Mouse (Mus musculus): ENCODE measurements around the gene Grik1.

DNA sequence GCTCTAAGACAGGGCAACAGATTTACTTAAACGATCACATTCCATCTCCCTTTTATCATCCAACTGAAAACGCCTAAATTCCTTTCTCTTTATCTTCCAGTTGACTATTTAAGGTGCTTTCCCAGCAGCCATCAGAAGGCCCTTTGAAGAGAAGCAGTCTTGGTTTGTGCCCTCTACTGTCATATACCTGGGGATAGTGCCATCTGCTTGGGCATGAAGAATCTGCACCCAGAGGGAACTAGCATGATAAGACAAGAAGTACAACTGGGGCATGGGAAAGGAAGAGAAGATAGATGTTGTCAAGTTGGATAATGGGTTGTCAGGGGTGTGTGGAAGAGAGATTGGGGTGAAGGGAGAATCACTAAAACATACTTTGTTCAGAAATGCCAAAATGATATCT is 157.1 kb downstream of the Grik1 start:
- no peak for TF ChIP-seq CTCF (IDR thresholded peaks at IDR 0.05; ENCODE audit: extremely low read depth, insufficient read length, insufficient replicate concordance, low read depth, low read length)
- no peak for TF ChIP-seq POLR2A (IDR thresholded peaks at IDR 0.05; ENCODE audit: low read depth, low read length)
